Mouse (Mus musculus) hindlimb bud, embryonic 11.5 days (tissue): ENCODE data around the gene Uba2.
"Not testable (repeated sequence)": the region's sequence is repeated elsewhere in the genome, so short reads cannot be mapped to it uniquely, and the experiment has no call there.

Source experiments
- DNase-seq: peaks from one replicate; pipeline ENCODE4 v3.0.0-alpha.2; 2012; ENCODE audit warnings: low read depth, low spot score; ENCODE audit errors: extremely low spot score

Gene Uba2

DNA sequence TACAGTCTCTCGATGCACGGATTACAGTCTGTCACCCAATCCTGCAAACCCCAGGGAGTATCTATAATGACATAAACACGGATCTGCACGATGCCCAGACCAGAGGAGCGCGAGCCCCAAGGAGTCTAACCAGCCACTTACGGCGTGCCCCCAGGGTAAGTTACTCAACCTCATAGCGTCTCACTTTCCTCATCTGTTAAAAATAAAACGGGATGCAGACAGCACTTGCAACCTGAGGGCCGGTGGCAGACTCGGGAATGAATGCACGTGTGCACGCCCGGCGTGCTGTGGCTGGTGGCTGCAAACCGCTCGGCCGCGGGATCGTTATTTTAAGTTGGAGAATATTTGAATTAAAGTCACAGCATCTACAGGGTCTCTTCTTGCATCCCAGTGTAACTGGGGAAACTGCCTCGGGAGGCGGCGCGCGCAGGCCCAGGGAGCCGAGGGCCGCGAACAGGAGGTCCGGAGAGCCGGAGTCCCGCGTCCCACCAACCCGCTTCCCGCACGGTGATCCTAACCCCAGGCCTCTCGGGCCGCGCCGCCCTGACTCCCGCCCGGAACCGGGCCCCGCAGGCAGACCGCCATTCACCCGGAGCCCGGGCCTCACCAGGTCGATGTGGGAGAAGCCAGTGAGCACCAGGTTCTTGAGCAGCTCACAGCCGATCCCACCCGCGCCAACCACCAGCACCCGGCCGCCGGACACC lies 1.5 kb downstream of the Uba2 start:
- DNase-seq: no peak

DNA sequence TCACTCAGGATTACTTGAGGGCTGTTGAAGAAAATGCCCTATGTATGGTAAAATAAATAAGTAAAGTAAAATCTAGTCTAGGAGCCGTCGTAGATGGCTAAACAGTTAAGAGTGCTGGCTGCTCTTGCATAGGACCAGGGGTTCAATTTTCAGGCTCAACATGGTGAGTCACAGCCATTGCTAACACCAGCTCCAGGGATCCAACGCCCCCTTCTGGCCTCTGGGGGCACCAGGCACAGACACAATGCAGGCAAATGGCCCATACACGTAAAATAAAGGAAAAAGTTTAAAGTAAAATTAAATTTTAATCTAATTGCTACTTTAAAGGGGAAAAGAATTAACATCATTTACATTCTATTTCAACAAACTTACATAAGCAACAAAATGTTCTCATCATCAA lies 2.5 kb downstream of the Uba2 start:
- DNase-seq: no peak

DNA sequence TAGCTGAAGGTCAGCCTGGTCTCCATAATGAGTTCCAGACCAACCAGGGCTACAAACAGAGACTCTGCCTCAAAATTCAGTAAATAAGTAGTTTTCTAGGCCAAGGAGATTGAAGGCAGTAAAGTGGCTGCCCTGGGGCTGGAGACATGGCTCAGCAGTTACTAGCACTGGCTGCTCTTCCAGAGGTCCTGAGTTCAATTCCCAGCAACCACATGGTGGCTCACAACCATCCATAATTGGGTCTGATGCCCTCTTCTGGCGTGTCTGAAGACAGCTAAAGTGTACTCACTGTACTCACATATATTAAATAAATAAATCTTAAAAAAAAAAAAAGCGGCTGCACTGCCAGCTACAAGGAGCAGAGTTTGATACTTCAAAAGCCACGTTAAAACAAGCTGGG lies 3.4 kb downstream of the Uba2 start:
- no peak for DNase-seq

DNA sequence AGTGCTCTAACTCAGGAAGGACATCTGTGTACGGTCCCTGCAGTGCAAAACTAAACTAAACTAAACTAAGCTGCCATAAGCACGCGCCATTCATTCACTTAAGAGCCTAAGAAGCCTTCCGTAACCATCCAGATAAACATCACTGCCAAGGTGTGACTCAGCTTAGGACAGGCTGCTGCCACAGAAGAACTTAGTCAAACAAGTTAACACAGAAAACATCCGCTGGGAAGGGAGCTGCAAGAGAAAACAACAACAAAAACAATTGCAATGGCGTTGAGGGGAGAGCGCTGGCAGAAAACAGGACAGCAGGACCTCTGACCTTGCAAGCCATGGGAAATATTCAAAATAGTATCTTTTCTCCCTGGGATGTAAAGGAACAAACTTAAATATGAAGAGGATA lies 4.7 kb downstream of the Uba2 start:
- DNase-seq: no peak

DNA sequence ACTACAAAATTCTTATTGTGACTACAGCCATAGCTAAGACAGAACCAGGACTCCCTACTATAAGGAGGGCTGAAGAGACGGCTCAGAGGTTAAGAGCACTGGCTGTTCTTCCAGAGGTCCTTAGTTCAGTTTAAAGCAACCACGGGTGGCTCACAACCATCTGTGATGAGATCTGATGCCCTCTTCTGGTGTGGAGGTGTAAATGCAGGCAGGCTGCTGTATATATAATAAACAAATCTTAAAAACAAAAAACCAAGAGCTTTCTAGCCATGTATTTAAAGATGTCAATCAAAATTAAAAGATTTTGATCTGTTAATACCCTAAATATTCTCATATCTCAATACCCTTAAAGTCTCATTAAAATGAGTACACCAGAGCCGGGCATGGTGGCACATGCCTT lies 10.2 kb downstream of the Uba2 start:
- no peak for DNase-seq

DNA sequence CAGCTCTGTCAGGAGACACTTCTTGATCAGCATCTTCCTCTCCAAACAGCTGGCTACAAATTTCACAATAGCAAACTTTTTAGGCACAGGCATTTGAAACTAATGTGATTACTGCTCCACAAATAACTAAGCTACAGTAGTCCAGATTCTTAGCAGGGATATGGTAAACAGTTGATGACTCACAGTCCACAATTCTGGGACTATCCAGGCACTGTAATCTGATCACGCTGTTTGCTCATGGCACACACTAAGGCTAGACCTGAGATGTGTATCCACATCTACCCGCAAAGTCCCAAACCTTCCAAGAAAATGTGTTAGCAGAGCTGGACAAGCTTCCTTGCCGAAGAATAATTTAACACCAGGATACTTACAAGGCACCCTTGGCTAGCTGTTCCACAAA lies 11.4 kb downstream of the Uba2 start:
- DNase-seq: no peak

DNA sequence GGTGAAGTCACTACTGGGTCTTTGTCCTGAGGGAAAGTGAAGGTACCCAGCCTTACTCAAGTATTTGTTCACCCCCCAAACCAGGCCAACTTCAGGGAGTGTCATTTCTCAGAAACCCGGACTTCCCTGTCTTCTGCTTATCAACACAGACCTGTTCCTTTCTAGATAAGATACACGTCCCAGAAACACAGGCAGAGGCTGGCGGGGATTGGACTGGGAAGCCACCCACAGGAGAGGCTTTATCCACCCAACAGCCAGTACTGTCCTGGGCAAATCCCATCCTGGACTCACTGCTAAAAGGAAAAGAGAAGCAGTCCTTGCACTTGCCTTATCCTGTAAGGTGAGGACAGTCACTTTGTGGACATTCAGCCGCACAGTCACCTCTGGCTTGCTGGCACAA lies 22.2 kb downstream of the Uba2 start:
- no peak for DNase-seq

DNA sequence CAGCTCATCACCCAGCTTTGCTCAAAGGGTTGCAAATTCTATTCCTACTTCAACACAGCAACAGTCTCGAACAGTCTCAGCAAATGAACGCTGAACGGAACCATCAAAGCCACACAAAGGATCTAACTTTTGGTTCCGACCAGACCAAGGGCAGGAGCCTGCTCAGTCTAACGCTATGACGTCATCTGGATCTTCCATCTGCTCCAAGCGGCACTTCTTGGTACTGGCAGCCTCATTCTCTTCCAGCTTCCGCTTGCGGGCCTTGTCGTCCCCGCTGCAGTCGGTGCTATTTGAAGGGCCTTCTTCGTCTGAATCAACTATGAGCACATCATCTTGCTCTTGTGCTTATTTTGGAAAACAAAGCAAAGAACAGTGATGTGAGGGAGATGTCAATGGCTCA lies 28.3 kb downstream of the Uba2 start:
- no peak for DNase-seq

DNA sequence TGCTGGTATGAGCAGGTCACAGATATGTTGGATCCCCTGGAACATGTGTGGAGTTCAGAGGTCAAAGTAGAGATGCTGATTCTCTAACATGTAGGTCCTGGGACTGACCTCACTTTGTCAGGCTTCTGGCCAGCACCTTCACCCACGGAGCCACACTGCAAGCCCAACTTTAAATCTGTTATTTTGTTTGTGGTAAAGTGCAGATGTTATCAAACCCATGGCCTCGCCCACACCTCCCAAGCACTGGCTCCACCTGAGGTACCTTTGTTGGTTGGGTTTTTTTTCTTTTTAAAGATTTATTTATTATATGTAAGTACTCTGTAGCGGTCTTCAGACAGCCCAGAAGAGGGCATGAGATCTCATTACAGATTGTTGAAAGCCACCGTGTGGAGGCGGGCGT lies 29.9 kb downstream of the Uba2 start:
- DNase-seq: no peak

DNA sequence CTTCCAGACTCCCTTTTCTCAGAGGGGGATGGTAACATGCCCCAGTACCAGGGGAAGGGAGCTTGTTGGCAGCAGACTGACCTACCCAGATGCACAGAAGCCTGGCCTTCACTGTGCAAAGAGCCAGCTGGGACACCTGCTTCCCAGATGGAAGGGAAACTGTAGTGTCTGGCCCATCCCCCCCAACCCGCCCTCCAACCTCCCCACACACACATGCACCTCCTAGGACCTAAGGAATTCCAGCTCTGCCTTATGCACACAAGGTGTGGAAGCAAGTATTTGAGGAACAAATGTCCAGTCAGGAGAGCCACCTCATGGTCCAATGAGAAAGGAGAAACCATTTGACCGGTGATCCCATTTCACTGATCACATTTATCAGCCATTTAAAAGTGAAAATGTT lies 35.1 kb downstream of the Uba2 start:
- DNase-seq: peak; percentile 8

DNA sequence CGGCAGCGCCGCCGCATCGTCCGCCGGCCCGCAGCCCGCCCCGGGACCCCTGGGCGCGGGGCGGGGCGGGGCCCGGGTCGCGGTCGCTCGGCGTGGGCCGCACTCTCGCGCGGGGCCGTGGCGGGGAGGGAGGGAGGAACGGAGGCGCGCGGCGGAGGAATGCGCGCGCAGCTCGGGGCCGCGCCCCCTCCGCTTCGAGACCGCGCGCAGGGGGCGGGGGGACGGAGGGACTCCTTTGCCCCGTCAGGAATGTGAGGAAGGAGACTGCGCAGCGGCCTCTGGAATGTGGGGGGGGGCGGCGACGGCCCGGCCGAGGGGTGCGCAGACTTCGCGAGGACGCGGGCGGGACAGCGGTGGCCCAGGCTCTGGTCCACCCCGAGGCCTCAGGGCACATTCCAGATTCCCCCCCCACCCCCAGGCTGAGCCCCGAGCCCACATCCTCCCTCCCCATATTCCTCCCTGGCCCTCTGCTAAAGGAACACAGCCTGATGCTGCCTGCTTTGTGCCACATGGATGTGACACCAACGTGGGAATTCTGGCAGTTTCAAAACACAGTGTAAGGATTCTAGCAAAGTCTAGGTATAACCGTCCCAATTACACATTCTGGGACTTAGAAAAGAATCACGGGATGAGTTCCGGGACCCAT lies 36.2 kb downstream of the Uba2 start, which contains the start of gene Wtip:
Wtip (minus strand) TSS at position 152 of the 646 bp plus-strand sequence.
- DNase-seq: peak; percentile 37

DNA sequence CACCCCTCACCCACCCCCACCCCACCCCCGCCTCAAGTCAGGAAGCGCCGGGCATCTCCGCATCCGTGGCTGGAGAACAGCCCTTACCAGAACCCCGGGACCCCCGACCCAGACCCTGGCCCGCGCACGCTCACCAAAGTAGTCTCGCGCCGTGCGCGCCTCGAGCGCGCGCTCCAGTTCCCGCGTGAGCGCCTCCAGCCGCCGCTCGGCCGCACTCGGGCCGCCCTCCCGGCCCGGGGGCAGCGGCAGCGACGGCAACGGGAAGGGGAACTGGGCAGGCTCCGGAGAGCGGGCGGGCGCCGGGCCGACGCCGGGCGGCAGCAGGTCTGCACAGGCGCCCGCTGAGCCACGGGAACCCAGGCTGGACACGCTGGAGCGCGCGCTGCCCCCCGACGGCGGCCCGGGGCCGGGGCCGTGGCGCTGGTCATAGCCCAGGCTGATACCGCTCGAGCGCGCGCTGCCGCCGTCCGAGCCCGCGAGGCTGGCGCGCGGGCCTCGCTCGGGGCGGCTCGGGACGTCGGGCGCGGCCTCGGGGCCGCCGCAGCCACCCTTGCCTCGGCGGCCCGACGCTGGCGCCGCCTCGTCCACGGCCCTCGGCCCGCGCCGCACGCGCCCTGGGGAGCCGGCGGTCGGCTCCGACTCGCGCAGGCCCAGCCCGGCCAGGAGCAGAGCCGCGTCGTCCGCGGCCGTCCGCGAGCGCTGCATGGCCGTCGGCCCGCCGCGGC lies 36.9 kb downstream of the Uba2 start:
- no peak for DNase-seq

DNA sequence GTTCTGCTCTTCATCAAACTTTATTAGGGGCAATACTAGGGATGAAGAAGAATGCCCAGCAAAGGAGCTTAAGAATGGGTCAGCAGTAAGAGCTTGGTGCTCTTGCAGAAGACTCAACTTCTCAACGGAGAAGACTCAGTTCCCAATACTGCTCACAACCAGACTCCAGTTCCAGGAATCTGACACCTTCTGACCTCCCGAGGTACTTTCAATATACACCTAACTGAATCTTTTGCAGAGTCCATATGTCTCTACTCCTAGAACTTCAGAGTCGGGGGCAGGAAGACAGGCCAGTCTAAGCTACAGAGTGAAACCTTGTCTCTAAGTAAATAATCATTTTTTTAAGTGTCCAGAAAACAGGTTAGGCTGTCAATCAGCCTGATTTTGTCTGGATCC lies 37.4 kb downstream of the Uba2 start:
- peak; percentile 16 for DNase-seq

DNA sequence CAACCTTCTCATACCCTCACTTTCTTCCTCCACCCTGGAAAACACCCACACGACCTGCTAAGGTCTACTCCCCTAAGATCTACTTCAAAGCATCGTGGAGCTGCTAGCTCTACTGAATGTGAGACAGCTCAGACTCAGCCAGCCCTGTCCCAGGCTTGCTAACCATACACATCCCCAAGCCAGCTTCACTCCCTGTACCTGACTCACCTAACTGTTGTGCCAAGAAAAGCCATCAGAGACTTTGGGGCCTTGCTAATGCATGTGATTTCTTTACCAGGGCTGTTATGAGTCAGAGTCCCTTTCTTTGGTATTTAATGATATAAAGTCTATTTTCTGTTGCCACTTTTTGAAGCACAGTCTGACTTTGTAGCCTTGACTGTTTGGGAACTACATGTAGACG lies 38.3 kb downstream of the Uba2 start:
- no peak for DNase-seq

DNA sequence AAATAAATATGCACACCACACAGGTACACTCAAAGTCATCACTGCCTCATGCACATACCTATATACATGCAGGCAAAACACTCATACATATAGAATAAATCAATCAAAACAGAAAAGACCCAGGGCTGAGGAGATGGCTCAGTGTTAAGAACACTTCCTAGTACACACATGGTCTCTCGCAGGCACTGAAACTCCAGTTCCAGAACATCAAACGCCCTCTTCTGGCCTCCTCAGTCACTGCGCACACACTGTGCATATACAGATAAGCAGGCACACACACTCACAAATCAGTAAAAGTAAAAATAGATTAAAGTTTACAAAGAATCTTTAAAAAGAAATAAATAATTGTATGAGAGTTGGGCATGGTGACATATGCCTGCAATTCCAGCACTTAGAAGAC lies 43.1 kb downstream of the Uba2 start:
- no peak for DNase-seq

DNA sequence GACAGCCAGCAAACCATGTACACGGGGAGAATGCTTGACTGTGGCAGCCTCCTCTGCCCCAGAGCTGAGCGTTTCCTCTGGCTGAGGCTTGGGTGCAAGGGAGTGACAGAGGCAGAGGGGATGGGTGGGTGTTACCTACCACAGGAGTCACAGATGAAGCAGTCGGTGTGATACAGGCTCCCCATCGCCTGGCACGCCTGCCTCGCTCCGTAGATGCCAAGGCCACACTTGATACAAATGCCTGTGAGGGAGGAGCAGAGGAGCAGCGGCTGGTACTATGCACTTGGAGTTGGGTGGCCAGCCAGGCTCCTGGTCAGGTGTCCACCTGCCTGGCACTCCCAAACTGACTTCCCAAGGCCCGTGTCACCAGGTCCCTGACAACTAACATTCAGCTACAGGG lies 44.1 kb downstream of the Uba2 start:
- no peak for DNase-seq

DNA sequence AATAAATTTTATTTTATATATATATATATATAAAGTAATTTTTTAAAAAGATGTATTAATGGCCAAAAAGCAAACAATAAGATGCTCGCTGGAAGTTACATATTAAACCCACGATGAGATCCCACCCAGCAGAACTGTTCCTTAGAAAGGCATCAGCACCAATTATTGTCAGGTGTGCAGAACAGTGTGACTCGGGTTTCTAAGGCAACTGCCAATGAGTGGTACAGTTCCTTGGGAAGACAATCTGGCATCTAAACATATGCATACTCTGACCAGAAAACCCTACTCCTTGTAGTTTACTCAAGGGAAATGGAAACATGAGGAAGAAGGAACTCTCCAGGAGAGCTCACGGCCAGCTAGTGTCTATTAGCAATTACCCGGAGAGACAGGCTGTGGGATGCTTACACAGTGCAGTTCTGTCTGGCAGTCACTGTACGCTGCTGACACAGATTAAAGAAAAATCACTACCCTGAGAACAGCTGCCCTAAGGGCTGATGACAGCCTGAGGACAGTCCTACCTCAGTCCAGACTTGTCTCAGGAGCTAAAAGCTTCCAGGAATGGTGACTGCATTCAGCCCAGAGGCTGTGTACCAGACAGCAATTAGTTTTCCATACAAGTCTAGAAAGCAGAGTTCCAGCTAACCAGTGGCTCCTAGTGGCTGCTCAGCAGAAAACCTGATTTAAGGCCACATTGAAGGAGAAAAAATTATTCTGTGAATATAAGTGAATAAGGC lies 46.2 kb downstream of the Uba2 start:
- DNase-seq: no peak

DNA sequence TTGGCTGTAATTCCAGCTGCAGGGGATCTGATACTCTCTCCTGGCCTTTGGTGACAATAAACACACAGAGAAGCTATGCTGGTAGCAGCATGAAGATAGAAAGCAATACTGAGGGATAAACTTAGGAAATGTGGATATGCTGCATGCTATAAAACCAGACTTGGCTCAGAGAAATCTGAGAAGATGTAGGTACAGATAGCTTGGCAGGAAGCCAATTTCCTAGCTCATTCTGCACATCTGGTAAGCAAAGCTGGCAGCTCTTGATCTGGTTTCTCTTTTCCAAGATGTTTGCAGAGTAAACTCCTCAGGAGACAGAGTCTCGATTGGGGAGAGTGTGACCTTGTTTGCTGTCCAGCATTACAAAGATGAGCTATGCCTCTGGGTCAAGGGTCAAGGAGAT lies 48.8 kb downstream of the Uba2 start:
- DNase-seq: not testable (repeated sequence)

DNA sequence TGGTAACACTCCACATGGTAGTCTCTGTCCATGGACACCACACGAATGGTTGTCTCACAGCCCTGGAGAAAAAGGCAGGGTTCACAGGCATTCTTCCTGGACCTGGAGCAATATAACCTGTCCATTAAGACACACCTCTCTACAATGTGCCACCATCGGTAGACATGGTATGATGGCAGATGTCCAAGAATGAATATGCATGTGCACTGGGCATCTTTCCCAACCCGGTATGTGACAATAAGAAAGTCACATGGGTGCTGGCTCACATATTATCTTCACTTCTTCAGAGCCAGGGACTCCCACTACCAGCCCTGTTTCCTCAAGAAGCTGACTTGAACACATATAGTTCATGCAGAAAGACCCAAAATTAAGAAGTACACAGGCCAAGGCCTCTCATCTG lies 52.8 kb downstream of the Uba2 start:
- no peak for DNase-seq

DNA sequence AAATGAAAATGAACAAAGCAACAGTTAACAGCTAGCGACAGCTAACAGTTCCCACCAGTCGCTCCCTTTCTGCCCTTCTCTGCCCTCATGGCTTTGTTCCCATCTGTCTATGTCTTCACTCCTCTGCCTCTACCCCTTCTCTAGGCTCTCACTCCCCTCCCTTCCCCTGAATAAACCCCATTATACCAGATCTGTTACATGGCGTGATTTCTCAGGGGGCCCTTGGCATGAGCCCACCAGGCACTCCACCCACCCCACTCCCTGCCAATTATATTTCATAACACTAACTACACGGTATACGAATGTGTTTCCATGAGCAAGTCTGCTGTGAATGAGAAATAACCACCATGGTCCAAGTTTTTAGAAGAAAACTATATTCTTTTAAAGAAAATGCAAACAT lies 60.2 kb downstream of the Uba2 start:
- no peak for DNase-seq

DNA sequence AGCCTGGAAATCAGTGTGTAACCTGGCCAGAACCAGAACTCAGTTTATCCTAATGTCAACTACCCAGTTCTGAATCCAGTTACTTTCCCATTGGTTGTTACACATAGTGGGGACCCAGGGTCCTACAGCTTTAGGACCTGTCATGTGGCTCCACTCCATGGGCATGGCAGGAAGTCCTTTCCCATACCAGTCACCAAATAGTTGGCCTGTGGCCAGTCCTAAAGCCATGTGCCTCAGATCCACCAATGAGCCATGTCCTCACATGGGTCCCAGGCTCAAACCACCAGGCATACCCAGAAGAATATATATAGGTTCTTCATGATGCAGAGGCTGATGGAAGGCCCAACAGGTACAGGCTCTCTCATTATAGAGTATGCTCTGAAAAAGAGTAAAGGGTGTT lies 68.1 kb downstream of the Uba2 start:
- DNase-seq: no peak

DNA sequence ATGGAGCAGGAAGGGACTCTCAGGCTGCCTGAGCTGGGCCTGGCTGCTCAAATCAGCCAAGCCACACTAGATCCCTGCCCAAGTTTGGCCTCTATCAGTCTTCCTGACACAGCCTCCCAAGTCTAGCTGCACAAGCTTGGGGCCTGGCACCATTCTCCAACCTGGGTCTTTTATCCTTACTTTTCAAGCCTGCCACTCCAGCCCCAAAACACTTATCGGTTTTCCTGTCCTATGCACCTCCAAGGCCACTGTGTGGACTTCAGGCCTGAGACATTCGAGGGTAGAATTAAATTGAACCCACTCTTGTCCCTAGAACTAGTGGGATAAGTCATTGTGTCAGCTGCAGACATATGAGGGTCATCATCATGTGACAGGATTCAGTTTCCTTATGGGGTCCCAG lies 69.4 kb downstream of the Uba2 start:
- DNase-seq: no peak
